Mouse (Mus musculus): ENCODE measurements around the gene Vangl1.
"Not testable (repeated sequence)": the region's sequence is repeated elsewhere in the genome, so short reads cannot be mapped to it uniquely, and the experiment has no call there.

Vangl1 gene

DNA sequence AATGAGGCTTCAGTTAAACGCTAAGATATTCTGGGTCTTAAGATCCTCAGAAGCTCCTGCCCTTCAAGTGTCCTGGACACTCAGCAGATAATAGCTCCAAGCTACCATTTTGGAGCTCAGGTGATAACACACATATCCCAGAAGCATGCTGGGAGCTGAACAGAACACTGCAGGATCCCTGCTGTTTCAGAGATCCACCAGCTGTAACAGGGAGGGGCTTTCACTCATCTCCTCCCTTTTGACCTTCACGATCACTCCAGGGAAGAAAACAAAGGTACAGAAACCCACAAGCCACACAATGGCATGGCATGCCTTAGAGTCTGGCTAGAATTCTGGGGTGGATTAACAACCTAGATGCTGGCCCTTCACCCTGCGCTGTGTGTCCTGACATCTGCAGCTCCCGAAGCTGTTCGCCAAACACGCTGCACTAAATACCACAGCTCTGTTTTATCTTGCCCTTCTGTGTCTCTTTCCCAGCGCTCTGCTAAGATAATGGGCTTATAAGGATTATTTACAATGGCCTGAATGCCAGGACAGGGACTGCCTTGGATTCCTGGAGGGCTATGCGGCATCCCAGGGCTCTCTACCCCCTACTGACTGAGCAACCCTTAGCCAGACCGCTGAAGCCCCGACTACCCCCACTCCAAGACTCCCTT is 36.8 kb downstream of the Vangl1 start:
- DNase-seq = no peak

DNA sequence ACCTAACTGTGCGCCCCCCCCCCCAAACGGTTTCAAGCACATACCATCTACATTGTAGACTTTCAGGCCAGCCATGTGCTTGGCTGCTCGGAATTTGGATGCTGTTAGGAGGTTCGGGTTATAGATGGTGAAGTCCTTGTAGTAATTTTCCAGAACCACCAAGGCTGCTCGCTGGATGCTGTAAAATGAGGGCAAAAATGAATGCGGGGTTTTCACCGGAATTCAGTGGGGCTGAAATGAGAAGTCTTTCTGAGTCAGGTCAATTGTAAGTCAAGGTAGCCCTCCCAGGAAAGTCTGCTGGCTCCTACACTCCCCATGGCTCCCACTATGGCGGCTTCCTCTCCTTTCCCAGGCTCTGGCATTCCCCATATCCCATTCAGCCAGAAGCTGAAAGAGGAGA is 37.7 kb downstream of the Vangl1 start:
- DNase-seq = no peak

DNA sequence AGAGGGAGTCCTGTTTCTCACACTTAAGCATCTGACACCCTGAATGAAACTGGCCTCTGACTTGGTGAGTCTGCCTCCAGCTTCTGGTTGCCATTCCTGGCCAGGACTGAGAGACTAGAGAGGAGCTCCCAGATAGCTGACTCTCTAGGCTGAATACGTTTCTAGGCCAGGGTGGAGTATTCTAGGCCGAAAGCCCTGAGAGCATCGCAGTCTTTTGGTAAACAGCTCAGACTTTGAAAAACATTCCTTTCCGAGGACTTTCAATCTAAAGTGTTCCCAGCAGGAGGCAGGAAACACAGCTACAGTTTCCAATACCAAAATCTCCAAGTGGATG is 38.2 kb downstream of the Vangl1 start:
- no peak for DNase-seq

GRCm38 (mm10) chr3:102165536-102166286 is 38.8 kb downstream of the Vangl1 start:
- DNase-seq = no peak

DNA sequence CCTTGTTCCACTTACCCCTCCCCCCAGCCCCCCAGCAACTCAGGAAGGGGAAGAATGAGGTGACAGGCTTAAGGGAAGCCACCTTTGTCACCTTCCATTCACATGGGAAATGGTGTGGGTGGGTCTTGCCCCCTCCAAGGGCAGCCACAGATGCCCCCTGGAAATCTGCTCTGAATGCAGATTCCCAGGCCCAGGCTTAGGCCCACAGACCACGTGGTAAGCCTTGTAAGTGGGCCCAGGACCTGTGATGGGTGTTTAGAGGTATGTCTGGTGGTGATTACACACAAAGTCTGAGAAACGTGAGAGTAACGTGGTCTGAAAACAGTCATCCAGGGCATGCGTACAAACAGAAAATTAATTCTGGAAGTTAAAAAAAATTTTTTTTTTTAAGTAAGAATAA is 39.6 kb downstream of the Vangl1 start:
- DNase-seq = no peak

DNA sequence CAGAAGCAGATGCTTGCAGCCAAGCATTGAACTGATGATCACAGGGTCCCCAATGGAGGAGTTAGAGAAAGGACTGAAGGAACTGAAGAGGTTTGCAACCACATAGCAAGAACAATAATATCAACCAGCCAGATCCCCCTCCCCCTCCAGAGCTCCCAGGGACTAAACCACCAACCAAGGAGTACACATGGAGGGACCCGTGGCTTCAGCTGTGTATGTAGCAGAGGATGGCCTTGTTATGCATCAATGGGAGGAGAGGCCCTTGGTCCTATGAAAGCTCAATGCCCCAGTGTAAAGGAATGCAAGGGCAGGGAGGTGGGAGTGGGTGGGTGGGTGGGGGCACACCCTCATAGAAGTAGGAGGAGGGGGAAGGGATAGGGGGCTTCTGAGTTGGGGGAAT is 40.6 kb downstream of the Vangl1 start:
- not testable (repeated sequence) for DNase-seq

GRCm38 (mm10) chr3:102159423-102160325 is 44.8 kb downstream of the Vangl1 start:
- DNase-seq = no peak

DNA sequence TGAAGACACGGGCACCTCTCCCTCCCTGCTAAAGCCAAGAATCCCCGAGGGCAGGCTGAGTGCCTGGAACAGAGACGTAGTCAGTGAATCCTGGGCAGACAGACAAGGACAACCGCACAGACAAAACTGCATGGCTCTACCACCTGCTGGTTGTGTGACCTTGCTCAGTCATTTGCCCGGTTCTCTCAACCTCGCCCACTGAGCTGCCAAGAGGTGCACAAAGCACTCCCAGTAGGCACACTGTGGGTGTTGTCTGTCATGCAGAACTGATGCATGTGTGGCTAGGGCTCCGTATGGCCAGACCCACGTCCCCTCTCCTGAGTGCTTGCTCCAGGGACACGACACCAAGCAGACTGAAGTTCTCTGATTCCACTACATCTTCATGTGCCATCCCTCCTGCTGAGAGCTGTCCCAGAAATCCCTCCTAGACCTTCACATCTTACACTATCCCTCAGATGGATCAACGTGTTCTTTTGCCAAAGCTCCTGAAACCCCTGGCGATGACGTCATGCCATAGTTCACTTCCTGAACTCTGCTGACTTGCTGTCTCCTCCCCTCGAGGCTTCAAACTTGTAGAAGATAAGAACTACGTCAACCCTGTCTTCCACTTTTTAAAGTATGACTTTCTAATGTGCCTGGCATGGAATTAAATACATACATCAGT is 45.6 kb downstream of the Vangl1 start:
- no peak for DNase-seq

- DNase-seq = no peak
Measured at GRCm38 (mm10) chr3:102157652-102158051, 46.8 kb downstream of the Vangl1 start.

GRCm38 (mm10) chr3:102156737-102157136 is 47.8 kb downstream of the Vangl1 start:
- DNase-seq = no peak

DNA sequence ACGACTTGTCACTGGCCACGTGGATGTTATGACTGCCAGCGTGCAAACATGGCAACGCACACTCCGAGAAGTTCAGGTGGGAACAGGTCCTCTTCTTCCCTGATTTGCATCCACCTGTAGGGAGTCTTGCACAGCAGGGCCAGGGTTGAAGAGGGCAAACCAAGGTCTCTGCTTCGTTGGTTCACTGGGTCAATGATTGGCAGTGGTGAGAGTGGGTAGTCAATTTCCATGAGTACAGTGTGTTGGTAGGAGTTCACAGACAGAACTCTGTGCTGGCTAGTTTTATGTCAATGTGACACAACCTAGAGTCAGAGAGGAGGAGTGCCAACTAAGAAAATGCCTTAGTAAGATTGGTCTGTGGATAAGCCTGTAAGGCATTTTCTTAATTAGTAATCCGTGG is 50.4 kb downstream of the Vangl1 start:
- DNase-seq = peak; percentile 16

GRCm38 (mm10) chr3:102152872-102153271 is 51.6 kb downstream of the Vangl1 start:
- no peak for DNase-seq

GRCm38 (mm10) chr3:102152471-102152870 is 52.0 kb downstream of the Vangl1 start:
- DNase-seq = no peak

- no peak for DNase-seq
Measured at GRCm38 (mm10) chr3:102151850-102152249, 52.6 kb downstream of the Vangl1 start.

- DNase-seq = no peak
Measured at GRCm38 (mm10) chr3:102149941-102150340, 54.6 kb downstream of the Vangl1 start.

DNA sequence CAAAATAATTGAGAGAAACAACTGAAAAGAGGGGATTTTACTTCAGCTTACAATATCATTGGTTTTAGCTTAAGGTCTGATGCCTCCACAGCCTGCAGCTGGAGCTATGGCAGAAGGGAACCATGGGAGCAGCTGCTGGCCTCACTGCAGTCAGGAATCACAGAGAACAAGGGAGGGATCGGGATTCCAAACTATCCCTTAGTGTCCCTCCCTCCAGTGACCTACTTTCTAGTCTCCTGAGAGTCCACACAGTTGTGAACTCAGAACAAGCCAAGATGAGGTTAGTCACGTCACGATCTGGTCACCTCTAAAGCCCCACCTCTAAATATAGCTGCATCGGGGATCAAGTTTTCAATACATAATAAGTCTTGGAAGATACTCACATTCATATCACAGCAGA is 57.3 kb downstream of the Vangl1 start:
- no peak for DNase-seq

GRCm38 (mm10) chr3:102146428-102146827 is 58.1 kb downstream of the Vangl1 start:
- DNase-seq = no peak

DNA sequence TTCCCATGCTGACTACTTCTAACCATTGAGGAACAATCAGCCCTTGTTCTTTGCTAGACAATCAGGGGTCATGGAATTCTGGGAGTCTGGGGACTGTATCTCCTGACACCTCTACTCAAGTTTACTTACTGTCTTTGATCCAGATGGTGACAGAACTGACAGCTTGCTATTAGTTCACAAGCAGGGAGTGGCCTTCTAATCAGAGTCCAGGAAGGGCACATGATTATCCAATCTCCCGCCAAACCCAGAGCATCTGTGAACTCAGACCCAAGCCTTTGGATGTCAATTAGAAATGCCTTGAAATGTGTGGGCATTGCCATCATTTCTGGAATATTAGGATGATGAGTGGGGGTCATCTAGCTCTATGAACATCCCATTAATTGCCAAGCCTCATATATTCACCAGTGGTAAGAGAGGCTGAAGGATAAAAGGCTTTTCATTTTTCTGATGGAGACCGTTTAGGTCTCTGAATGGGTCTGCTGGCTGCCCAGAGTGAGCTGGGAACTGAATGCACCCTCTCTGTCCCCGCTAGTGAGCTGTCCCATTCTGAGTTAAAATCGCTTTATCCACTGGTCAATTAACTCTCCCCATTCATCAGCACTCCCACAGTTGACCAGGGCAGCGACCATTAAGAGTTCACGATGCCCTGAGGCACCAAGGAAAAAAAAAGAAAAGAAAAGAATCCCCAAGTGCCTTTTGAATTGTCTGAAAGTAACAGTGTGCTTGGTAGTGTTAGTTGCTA is 58.7 kb downstream of the Vangl1 start:
- DNase-seq = no peak

DNA sequence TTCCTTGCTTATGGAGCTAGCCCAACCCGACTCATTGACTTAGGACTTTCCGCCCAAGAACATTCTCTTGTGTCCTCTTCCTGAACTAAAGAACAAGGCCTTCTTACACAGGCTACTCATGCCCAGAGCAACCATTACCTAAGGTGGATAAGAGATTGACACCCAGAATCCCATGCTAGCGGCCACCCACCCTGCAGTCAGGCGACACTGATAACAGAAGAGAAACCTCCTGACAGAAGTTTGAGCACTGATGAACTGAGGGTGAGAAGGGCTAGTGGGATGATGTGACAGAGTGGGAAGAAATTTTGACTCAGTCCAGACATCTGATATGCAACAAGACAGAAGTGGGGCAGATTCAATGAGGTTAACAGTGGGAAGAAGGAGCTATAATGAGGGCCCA is 60.1 kb downstream of the Vangl1 start:
- DNase-seq = no peak

- DNase-seq = no peak
Measured at GRCm38 (mm10) chr3:102143536-102143935, 61.0 kb downstream of the Vangl1 start.

- DNase-seq = no peak
Measured at GRCm38 (mm10) chr3:102142947-102143346, 61.5 kb downstream of the Vangl1 start.

GRCm38 (mm10) chr3:102141893-102142292 is 62.6 kb downstream of the Vangl1 start:
- DNase-seq = no peak
